Mouse (Mus musculus) bone marrow, adult 2 months (tissue): ENCODE measurements at regions not wholly inside any gene's neighbourhood (a gene's known extent, or its start where the extent isn't known, plus 50 kb on each side); places are given as distances from the start of the nearest gene placed in this dataset.

Experiments
- H3K27ac ChIP-seq: fragments of 200-500 bp; 2 replicates; pipeline ENCODE4 v1.5.1; 2012; ENCODE audit warnings: low read depth, mild to moderate bottlenecking, control low read depth, inconsistent platforms, low read length; ENCODE audit not compliant: control insufficient read depth, poor library complexity, insufficient read depth
- H3K4me1 ChIP-seq: fragments of 200-500 bp; 2 replicates; pipeline ENCODE4 v1.6.1; 2011; ENCODE audit warnings: low read length; ENCODE audit not compliant: control insufficient read depth, insufficient read depth
- H3K4me3 ChIP-seq: fragments of 200-500 bp; replicated peaks from 2 replicates; pipeline ENCODE3; 2011; ENCODE audit warnings: mild to moderate bottlenecking, low read depth, low read length, control low read depth; ENCODE audit not compliant: control insufficient read depth
- CTCF ChIP-seq: fragments of 200-500 bp; IDR thresholded peaks from 2 replicates; pipeline ENCODE4 v1.5.1; 2011; ENCODE audit warnings: low read length, control low read depth; ENCODE audit not compliant: control insufficient read depth, insufficient read depth
- POLR2A ChIP-seq: fragments of 200-500 bp; IDR thresholded peaks from 2 replicates; pipeline ENCODE4 v1.6.1; 2011; ENCODE audit warnings: low read depth, mild to moderate bottlenecking, control low read depth, low read length, borderline replicate concordance; ENCODE audit not compliant: control insufficient read depth
- WGBS: fragments of 180-500 bp; shearing (Covaris S2); methylation state at CpG from one replicate; pipeline ENCODE4 v1.1.7; 2018; 5-methylcytosine and 5-hydroxymethylcytosine counted together

GRCm38 (mm10) chr10:87715874-87716600 lies 142.0 kb upstream of the Igf1 start:
- no peaks in the 10 kb centered on the region for H3K4me1 ChIP-seq
- no peak overlapping the region for H3K4me3 ChIP-seq
- no peak overlapping the region for H3K27ac ChIP-seq
- 73% methylated on average over 6 of the region's 6 CpGs for WGBS
- TF ChIP-seq CTCF (no peak), POLR2A (no peak)

- Histone ChIP-seq H3K4me3 (no peak overlapping the region), H3K4me1 (no peaks in the 10 kb centered on the region)
Observed at GRCm38 (mm10) chr10:87717156-87717555, 140.9 kb upstream of the Igf1 start.

GRCm38 (mm10) chr10:87718491-87718890 lies 139.6 kb upstream of the Igf1 start:
- Histone ChIP-seq H3K4me1 (no peaks in the 10 kb centered on the region), H3K4me3 (no peak overlapping the region), H3K27ac (no peak overlapping the region)
- 85% methylated on average over 7 of the region's 7 CpGs for WGBS
- TF ChIP-seq CTCF (no peak), POLR2A (no peak)

More at GRCm38 (mm10) chr10:87717156-87717555, 140.9 kb upstream of the Igf1 start:
- no peak overlapping the region for H3K27ac ChIP-seq
- no peak for TF ChIP-seq POLR2A
- TF ChIP-seq CTCF, result no peak

DNA sequence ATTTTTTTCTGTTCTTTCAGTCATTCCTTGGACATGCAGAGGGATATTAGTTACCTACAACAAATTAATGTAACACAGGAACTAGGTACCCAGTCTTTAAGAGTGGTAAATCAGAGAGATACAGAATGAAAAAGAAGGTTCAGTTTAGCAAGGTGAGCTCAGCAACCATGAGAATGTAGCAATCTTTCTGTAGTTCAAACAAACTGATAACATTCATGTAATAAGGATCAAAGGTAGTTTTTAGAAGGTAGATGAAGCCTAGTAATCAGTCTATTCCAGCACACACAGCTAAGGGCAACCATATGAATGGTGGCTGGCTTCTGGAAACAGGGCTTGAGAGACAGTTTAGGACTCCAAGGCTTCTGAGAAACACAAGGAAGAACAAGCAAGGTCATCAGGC lies 138.1 kb upstream of the Igf1 start:
- Histone ChIP-seq H3K27ac (no peak overlapping the region), H3K4me1 (no peaks in the 10 kb centered on the region)
- TF ChIP-seq POLR2A (no peak), CTCF (no peak)

DNA sequence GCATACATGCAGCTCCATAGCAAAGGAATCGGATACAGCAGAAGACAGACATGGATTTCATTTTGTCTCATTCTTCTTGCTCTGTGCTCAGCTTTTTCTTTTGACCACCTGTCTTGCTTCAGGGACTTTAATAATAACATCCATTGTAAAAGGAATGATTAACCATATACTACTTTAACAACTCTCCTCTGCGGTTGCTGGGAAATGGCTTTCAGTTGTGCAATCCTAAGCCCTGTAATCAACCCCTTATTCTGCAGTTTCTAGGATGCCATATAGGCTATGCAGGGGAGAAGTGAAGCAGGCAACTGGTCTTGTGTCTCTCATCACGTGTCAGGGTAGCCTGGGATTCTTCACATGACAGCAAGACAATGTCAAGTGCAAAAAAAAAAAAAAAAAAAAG lies 135.8 kb upstream of the Igf1 start:
- H3K4me1 ChIP-seq, result no peaks in the 10 kb centered on the region
- TF ChIP-seq CTCF (no peak), POLR2A (no peak)
- 73% methylated on average over 3 of the region's 3 CpGs for WGBS
- no peak overlapping the region for H3K27ac ChIP-seq
- H3K4me3 ChIP-seq, result no peak overlapping the region

More for the DNA sequence above, 138.1 kb upstream of the Igf1 start:
- no peak overlapping the region for H3K4me3 ChIP-seq

GRCm38 (mm10) chr10:87732658-87733057 lies 125.4 kb upstream of the Igf1 start:
- no peak overlapping the region for H3K4me3 ChIP-seq
- H3K4me1 ChIP-seq, result no peaks in the 10 kb centered on the region
- WGBS, result 75% methylated on average over 1 of the region's 1 CpGs
- TF ChIP-seq CTCF, result no peak
- TF ChIP-seq POLR2A, result no peak
- no peak overlapping the region for H3K27ac ChIP-seq

GRCm38 (mm10) chr10:87733241-87733640 lies 124.8 kb upstream of the Igf1 start:
- 71% methylated on average over 7 of the region's 7 CpGs for WGBS
- Histone ChIP-seq H3K4me3 (no peak overlapping the region), H3K4me1 (no peaks in the 10 kb centered on the region), H3K27ac (no peak overlapping the region)
- no peak for TF ChIP-seq CTCF
- no peak for TF ChIP-seq POLR2A

GRCm38 (mm10) chr10:87740323-87740722 lies 117.7 kb upstream of the Igf1 start:
- Histone ChIP-seq H3K27ac (no peak overlapping the region), H3K4me3 (no peak overlapping the region), H3K4me1 (no peaks in the 10 kb centered on the region)
- no peak for TF ChIP-seq POLR2A
- TF ChIP-seq CTCF, result no peak
- WGBS, result 76% methylated on average over 8 of the region's 8 CpGs

GRCm38 (mm10) chr10:87742766-87743165 lies 115.3 kb upstream of the Igf1 start:
- no peak overlapping the region for H3K4me3 ChIP-seq
- WGBS, result 81% methylated on average over 3 of the region's 3 CpGs
- no peaks in the 10 kb centered on the region for H3K4me1 ChIP-seq
- H3K27ac ChIP-seq, result no peak overlapping the region
- no peak for TF ChIP-seq POLR2A
- TF ChIP-seq CTCF, result no peak
